Mouse (Mus musculus) testis, adult 2 months (tissue): ENCODE measurements around the gene Cish. TPM values are rescaled to one million over a fixed set of nuclear protein-coding genes. Genes with fewer than 3 reads are reported as not detected.

Source experiments
- H3K27ac ChIP-seq: fragments of 200-500 bp; 2 replicates; pipeline ENCODE4 v1.5.1; 2012; ENCODE audit warnings: low read depth, low read length; ENCODE audit not compliant: control insufficient read depth, insufficient read depth
- H3K27me3 ChIP-seq: fragments of 200-500 bp; 2 replicates; pipeline ENCODE4 v1.6.1; 2012; ENCODE audit warnings: mild to moderate bottlenecking, low read length, moderate library complexity; ENCODE audit not compliant: control insufficient read depth, insufficient read depth
- H3K36me3 ChIP-seq: fragments of 200-500 bp; 2 replicates; pipeline ENCODE4 v1.6.1; 2012; ENCODE audit warnings: mild to moderate bottlenecking, low read length; ENCODE audit not compliant: control insufficient read depth, insufficient read depth
- H3K4me1 ChIP-seq: fragments of 200-500 bp; 2 replicates; pipeline ENCODE4 v1.6.1; 2012; ENCODE audit warnings: low read length; ENCODE audit not compliant: control insufficient read depth, insufficient read depth
- H3K4me3 ChIP-seq: fragments of 200-500 bp; 2 replicates; pipeline ENCODE4 v1.5.1; 2012; ENCODE audit warnings: low read depth, mild to moderate bottlenecking, low read length, moderate library complexity, mixed read lengths; ENCODE audit not compliant: control insufficient read depth
- CTCF ChIP-seq: fragments of 200-500 bp; IDR thresholded peaks from 2 replicates; pipeline ENCODE4 v1.5.1; 2012; ENCODE audit warnings: low read depth, mild to moderate bottlenecking, inconsistent platforms, low read length, moderate library complexity; ENCODE audit not compliant: control insufficient read depth, insufficient read depth, insufficient replicate concordance
- POLR2A ChIP-seq: fragments of 200-500 bp; IDR thresholded peaks from 2 replicates; pipeline ENCODE4 v1.6.1; 2012; ENCODE audit warnings: low read depth, mild to moderate bottlenecking, inconsistent platforms, low read length, moderate library complexity; ENCODE audit not compliant: control insufficient read depth
- polyA plus RNA-seq: library from polyadenylated mRNA; depleted of rRNA; stranded (reverse); fragments of >200 nt; gene quantifications from 2 replicates; pipeline ENCODE4 v1.2.3, GENCODE M21; 2012

The Cish gene
- polyA plus RNA-seq, 1 experiment: 2.7 TPM

DNA sequence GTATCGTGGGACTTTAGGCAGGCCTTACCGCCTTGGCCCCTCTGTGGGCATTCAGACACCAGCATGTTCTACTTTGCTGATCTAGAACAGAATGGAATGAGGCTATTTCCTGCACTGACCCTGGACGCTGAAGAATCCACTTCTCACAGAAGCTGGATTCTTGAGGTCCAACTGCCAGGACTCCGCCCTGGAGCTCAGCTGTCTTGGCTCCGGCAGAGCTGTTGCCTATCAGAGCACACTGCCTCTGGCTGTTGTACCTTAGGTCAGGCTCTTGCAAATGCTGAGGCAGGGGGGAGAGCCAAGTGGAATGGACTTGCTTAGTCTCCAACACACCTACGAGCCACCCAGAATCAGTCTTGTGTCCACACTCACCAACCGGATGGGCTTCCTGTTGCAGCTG, 30.1 kb downstream of the Cish start:
- TF ChIP-seq CTCF (no peak), POLR2A (no peak)
- Histone ChIP-seq H3K4me1 (peaks cover 7% of the 10 kb centered on the region), H3K27ac (no peak overlapping the region)

DNA sequence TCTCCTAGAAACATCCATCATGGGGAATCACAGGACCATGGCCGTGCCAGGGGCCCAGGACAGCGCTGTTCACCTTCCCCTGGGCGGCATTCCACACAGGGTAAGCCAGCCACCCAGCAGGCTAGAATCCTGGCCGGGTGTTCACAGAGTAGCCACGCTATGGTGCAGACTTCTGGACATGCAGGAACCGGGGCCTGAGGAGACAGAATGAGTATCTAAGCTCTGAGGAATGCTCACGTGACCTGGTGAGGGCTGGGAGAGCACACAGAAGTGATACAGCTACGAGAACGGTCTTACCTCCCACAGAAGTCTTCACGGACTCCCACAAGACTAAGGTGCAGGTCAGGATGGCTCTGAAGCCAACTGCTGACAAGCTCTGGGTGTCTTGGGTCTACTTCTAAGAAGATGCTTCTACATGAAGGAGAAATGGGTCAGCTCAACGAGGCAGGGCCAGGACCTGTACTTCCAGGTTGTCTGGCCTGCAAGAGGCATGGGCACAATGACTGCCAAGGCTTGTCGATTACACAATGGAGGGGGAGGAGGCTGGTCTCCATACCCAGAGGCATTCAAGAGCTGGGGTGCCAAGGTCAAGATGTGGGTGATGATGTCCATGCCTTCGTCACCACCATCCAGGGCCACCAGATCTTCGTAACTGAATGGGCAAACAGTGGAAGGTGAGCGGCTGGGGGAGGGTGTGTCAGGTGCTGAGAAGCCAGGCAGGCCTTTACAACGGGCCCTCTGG, 32.2 kb downstream of the Cish start:
- peaks cover 7% of the 10 kb centered on the region for H3K4me1 ChIP-seq
- H3K27me3 ChIP-seq: no peaks in the 10 kb centered on the region
- no peak overlapping the region for H3K4me3 ChIP-seq
- no peak for TF ChIP-seq POLR2A
- no peak for TF ChIP-seq CTCF
- no peak overlapping the region for H3K27ac ChIP-seq
- no peaks in the 10 kb centered on the region for H3K36me3 ChIP-seq

More for the DNA sequence above, 30.1 kb downstream of the Cish start:
- Histone ChIP-seq H3K27me3 (no peaks in the 10 kb centered on the region), H3K4me3 (no peak overlapping the region), H3K36me3 (no peaks in the 10 kb centered on the region)

DNA sequence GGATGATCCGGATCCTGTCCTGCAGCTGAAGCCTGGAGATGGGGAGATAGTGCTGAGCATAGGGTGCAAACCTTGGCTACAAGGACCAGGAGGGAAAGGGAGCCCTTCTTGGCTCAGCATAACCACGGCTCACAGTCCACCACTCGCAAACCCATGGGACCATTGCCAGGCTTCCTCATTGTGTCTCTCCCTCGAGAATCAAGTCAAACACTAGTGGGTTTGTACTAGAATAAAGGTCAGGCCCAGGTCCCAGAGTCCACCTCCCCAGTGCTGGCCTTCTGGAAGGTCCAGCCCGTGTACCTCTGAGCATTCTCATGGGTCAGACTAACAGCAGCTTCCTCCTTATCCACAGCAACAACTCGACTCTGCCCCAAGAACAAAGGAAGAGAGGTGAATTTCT, 35.0 kb downstream of the Cish start:
- peaks cover 3% of the 10 kb centered on the region for H3K4me1 ChIP-seq
- H3K27me3 ChIP-seq: no peaks in the 10 kb centered on the region
- no peak for TF ChIP-seq CTCF
- TF ChIP-seq POLR2A: no peak
- H3K36me3 ChIP-seq: peaks cover 1% of the 10 kb centered on the region; the same call in 1 of the 2 replicates
- no peak overlapping the region for H3K4me3 ChIP-seq
- no peak overlapping the region for H3K27ac ChIP-seq

DNA sequence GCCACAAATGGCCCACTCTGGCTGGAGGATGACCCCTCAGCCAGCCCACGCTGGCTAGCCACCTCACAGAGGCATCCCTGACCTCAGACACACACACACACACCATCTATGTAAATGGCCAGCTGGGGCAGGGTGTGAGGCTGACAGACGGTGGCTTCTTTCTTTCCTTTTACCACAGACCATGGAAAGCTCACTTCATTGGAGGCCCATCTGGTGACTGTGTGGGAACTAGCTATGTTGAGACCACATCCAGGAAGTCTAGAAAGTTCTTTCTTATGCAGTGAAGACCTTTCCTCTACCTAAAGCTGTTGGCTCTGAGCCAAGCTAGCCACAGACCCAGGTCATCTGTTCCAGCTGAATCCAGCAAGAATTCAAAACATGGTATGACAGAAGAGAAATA, 37.9 kb downstream of the Cish start:
- TF ChIP-seq POLR2A (no peak), CTCF (no peak)
- H3K27me3 ChIP-seq: no peaks in the 10 kb centered on the region
- peaks cover 1% of the 10 kb centered on the region; the same call in 1 of the 2 replicates for H3K36me3 ChIP-seq
- peaks cover 9% of the 10 kb centered on the region for H3K4me1 ChIP-seq
- H3K27ac ChIP-seq: no peak overlapping the region
- H3K4me3 ChIP-seq: no peak overlapping the region

DNA sequence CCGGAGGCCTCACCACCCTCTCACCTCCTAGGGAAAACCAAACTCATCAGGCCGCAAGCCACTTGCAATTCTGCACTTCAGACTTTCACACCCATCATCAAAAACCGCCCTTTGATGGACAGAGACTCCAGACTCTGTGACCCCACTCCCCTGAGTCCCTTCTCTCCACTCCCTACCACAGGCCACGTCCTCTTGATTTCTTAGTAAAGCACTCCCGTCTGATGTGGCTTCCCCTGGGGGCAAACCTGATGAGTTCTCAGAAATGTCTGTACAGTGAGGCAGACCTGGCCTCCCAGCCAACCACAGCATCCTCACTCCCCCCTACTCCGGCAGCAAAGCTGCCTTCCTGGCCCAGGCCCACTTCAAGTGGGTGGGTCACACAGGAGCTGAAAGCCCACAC, 38.5 kb downstream of the Cish start:
- Histone ChIP-seq H3K36me3 (peaks cover 1% of the 10 kb centered on the region; the same call in 1 of the 2 replicates), H3K4me3 (no peak overlapping the region), H3K27ac (no peak overlapping the region), H3K27me3 (no peaks in the 10 kb centered on the region), H3K4me1 (peaks cover 9% of the 10 kb centered on the region)
- no peak for TF ChIP-seq CTCF

DNA sequence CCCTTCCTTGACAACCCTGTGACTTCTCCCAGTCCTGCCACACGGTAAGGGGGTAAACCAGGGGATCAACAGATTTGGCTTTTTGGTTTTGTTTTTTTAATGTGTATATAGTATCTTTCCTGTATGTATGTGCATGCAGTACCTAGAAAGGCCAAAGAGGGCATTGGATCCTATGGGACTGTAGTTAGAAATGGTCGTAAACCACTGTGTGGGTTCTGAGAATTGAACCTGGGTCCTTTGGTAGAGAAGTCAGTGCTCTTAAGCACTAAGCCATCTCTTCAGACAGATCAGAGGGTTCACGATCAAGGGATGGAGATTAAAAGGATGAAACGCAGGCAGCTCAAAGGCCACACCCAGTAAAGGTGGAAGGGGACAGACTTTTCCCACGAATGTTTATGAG, 39.2 kb downstream of the Cish start:
- Histone ChIP-seq H3K4me1 (peaks cover 9% of the 10 kb centered on the region), H3K27me3 (no peaks in the 10 kb centered on the region), H3K27ac (no peak overlapping the region), H3K4me3 (no peak overlapping the region), H3K36me3 (peaks cover 1% of the 10 kb centered on the region; the same call in 1 of the 2 replicates)
- no peak for TF ChIP-seq POLR2A
- no peak for TF ChIP-seq CTCF

DNA sequence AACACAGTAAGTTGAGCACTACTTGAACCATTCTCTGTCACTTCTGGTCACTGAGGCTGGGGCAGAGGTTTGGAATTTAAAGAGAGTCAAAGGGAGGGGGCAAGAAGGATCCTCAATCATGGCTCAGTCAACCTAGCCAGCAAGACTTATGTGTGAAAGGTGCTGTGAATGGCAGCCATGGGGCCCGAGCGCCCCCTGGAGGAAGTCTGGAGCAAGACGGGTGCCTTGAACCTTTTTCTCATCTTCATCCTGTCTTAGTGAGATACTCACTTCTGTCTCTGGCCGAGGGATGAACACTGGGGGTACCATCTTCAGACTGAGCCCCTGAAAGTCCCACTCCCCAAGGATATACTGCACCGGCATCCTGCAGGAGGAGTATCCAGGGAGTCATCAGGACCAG, 40.1 kb downstream of the Cish start:
- Histone ChIP-seq H3K36me3 (peaks cover 1% of the 10 kb centered on the region; the same call in 1 of the 2 replicates), H3K27ac (no peak overlapping the region), H3K4me1 (peaks cover 17% of the 10 kb centered on the region), H3K4me3 (no peak overlapping the region), H3K27me3 (no peaks in the 10 kb centered on the region)
- TF ChIP-seq POLR2A (no peak), CTCF (peak; percentile 79; the same call in 1 of the 2 replicates)

DNA sequence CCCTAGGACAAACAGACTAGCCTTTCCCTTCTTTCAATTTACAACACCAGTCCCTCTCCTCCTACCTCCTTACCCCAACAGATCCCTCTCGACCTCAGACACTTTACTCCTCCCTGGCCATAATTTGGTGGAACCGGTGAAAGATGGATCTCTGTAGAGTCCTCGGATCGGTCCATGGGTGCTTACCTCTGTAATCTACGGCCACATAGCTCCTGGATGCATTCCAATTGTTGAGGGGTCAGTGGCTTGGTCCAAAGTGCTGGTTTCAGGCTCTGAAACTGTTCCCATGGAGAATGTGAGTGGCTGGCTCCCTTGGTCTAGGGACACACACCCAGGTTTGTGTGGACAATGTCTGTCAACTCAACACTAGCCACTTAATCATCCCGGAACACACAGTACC, 40.6 kb downstream of the Cish start:
- Histone ChIP-seq H3K4me3 (no peak overlapping the region), H3K4me1 (peaks cover 18% of the 10 kb centered on the region), H3K36me3 (peaks cover 1% of the 10 kb centered on the region; the same call in 1 of the 2 replicates), H3K27me3 (no peaks in the 10 kb centered on the region), H3K27ac (no peak overlapping the region)
- TF ChIP-seq CTCF (no peak), POLR2A (no peak)
